12 mouse cellular contexts compared by ENCODE assay signal in the genomic region with DNA sequence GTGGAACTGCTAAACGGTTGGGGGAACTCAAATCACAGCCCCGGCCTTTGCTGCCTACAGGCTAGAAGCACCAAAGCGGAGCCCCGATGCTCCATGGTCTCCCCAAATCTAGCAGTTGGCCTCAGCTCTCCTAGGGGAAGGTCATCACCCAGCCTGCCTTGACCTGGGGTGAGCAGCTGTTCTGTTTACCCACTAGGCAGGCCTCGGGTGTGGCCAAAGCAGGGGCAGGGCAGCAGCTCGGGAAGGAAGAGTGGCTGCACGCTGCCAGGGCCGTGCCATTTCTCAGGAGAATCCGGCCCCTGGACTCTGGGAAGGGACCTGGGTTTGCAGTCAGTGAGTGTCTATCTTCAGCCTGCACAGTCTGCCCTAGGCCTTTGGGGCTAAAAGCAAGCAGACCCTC. TPM values are rescaled to one million over a fixed set of nuclear protein-coding genes. Genes with fewer than 3 reads are reported as not detected.
DNase-seq lines count a peak whose midpoint lies in the region; ATAC-seq and TF ChIP-seq lines count a peak whose summit lies in the region.
"Had no signal": no experiment of that assay in that cellular context is flagged by ENCODE, and none has a peak within 500 bp of the region (broad histone marks: within the 10 kb centered on the region; RNA-seq: fewer than 3 reads in every experiment).

No protein-coding gene starts in this region.

- TF ChIP-seq CTCF in testis, adult 2 months (IDR thresholded peaks at IDR 0.05; ENCODE audit: control insufficient read depth, insufficient read depth, insufficient replicate concordance, low read depth, low read length): no peak
- no peak for TF ChIP-seq CTCF in lung, embryonic 14.5 days (IDR thresholded peaks at IDR 0.05; ENCODE audit: low read depth)
- TF ChIP-seq CTCF in cerebellum, adult 2 months (IDR thresholded peaks at IDR 0.05; ENCODE audit: borderline replicate concordance, insufficient read depth, low read depth, low read length): no peak

- H3K9me3 ChIP-seq in heart, embryonic 12.5 days (replicated peaks): no peaks in the 10 kb centered on the region
- H3K9me3 ChIP-seq in lung, embryonic 14.5 days (ENCODE audit: low read depth, low read length): no peaks in the 10 kb centered on the region
- H3K9me3 ChIP-seq: embryonic facial prominence, embryonic 15.5 days had no signal

- no peaks in the 10 kb centered on the region for H3K27me3 ChIP-seq in heart, embryonic 12.5 days (replicated peaks)
- H3K27me3 ChIP-seq in testis, adult 2 months (ENCODE audit: control insufficient read depth, insufficient read depth, low read length): no peaks in the 10 kb centered on the region
- no peaks in the 10 kb centered on the region for H3K27me3 ChIP-seq in lung, embryonic 14.5 days (ENCODE audit: insufficient read depth, low read length)
- no peaks in the 10 kb centered on the region for H3K27me3 ChIP-seq in cerebellum, adult 2 months (ENCODE audit: control insufficient read depth, insufficient read depth, low read length)
- H3K27me3 ChIP-seq: embryonic facial prominence, embryonic 15.5 days had no signal

- no peak for ATAC-seq in heart, embryonic 12.5 days (ENCODE audit: insufficient number of reproducible peaks, low FRiP score)
- no peak for ATAC-seq in lung, embryonic 14.5 days (ENCODE audit: insufficient read depth)
- ATAC-seq in activated CD4-positive, CD25-positive, alpha-beta regulatory T cell, adult 4 months: no peak
- ATAC-seq: hindbrain, postnatal 0 days had no signal

- H3K4me3 ChIP-seq in heart, embryonic 12.5 days: no peak overlapping the region
- H3K4me3 ChIP-seq in testis, adult 2 months (ENCODE audit: control insufficient read depth, low read depth, low read length): no peak overlapping the region; the same call in 1 of the 2 replicates
- H3K4me3 ChIP-seq in lung, embryonic 14.5 days (ENCODE audit: low read depth, low read length): no peak overlapping the region
- no peak overlapping the region for H3K4me3 ChIP-seq in cerebellum, adult 2 months (replicated peaks; ENCODE audit: insufficient read depth, low read depth, low read length)
- H3K4me3 ChIP-seq: embryonic facial prominence, embryonic 15.5 days had no signal

- intact Hi-C loops in heart, postnatal 14 days (cut with DNase I): no loop called here

- H3K4me1 ChIP-seq in heart, embryonic 12.5 days (replicated peaks): peaks cover 60% of the 10 kb centered on the region
- peaks cover 11% of the 10 kb centered on the region for H3K4me1 ChIP-seq in testis, adult 2 months (ENCODE audit: control insufficient read depth, insufficient read depth, low read length)
- H3K4me1 ChIP-seq in lung, embryonic 14.5 days (ENCODE audit: insufficient read depth): peaks cover 43% of the 10 kb centered on the region
- H3K4me1 ChIP-seq in cerebellum, adult 2 months (ENCODE audit: control insufficient read depth, insufficient read depth, low read length): peaks cover 5% of the 10 kb centered on the region; the same call in 1 of the 2 replicates

- no peak overlapping the region for H3K4me2 ChIP-seq in heart, embryonic 12.5 days
- no peak overlapping the region for H3K4me2 ChIP-seq in lung, embryonic 14.5 days
- H3K4me2 ChIP-seq: embryonic facial prominence, embryonic 15.5 days had no signal

- TF ChIP-seq POLR2A in testis, adult 2 months (IDR thresholded peaks at IDR 0.05; ENCODE audit: control insufficient read depth, low read depth, low read length): no peak
- TF ChIP-seq POLR2A in cerebellum, adult 2 months (IDR thresholded peaks at IDR 0.05; ENCODE audit: borderline replicate concordance, insufficient read depth, low read length): no peak

- H3K27ac ChIP-seq in heart, embryonic 12.5 days (ENCODE audit: poor library complexity, severe bottlenecking): no peak overlapping the region
- H3K27ac ChIP-seq in testis, adult 2 months (ENCODE audit: control insufficient read depth, insufficient read depth, low read depth, low read length): 0 out of 2 replicates have a peak overlapping the region, but pooled peaks have one; percentile 4
- peak overlapping the region; percentile 5; the same call in 1 of the 2 replicates for H3K27ac ChIP-seq in lung, embryonic 14.5 days (ENCODE audit: low read depth)
- no peak overlapping the region for H3K27ac ChIP-seq in cerebellum, adult 2 months (ENCODE audit: insufficient read depth, low read length)
- H3K27ac ChIP-seq: hindbrain, postnatal 0 days had no signal

- peaks cover 31% of the 10 kb centered on the region for H3K36me3 ChIP-seq in heart, embryonic 12.5 days
- H3K36me3 ChIP-seq in testis, adult 2 months (ENCODE audit: control insufficient read depth, insufficient read depth, low read length): no peaks in the 10 kb centered on the region
- H3K36me3 ChIP-seq in lung, embryonic 14.5 days (ENCODE audit: insufficient read depth): peaks cover 23% of the 10 kb centered on the region

- no peak for DNase-seq in heart, postnatal 14 days
- DNase-seq in testis, postnatal 14 days (ENCODE audit: low spot score): no peak
- DNase-seq in lung, embryonic 14.5 days: no peak
- DNase-seq in cerebellum, adult 2 months: no peak
- no peak for DNase-seq in embryo, embryonic 11 days
- DNase-seq: layer of hippocampus, postnatal 36 days had no signal

- WGBS in heart, embryonic 12.5 days: 49% methylated on average over 9 of the region's 9 CpGs
- WGBS in lung, embryonic 14.5 days: 43% methylated on average over 9 of the region's 9 CpGs
- WGBS in cerebellum, adult 2 months: 79% methylated on average over 9 of the region's 9 CpGs

- peak overlapping the region; percentile 36; the same call in 1 of the 2 replicates for H3K9ac ChIP-seq in heart, embryonic 12.5 days
- H3K9ac ChIP-seq in lung, embryonic 14.5 days: peak overlapping the region; percentile 3; the same call in 1 of the 2 replicates
- H3K9ac ChIP-seq: embryonic facial prominence, embryonic 15.5 days had no signal

RNA-seq across cellular contexts. Expression of gene Pwwp2b, which starts 4.7 kb away (rescaled TPM):
- polyA plus RNA-seq in heart, embryonic 12.5 days (2016; fragmentation: Nextera tagmentation; extraction: Ambion mirVana): 8.0 and 9.2 TPM in 2 replicates
- 1 to 10 TPM; 8.7 to 9.8 TPM for total RNA-seq in heart, postnatal 14 days (2021)
- 304 and 317 TPM in 2 replicates for polyA plus RNA-seq in testis, adult 2 months (2012; rRNA removed)
- 13.1 and 13.5 TPM in 2 replicates for polyA plus RNA-seq in lung, embryonic 14.5 days (2014; fragmentation: Nextera tagmentation; extraction: Ambion mirVana)
- polyA plus RNA-seq in activated CD4-positive, CD25-positive, alpha-beta regulatory T cell, adult 4 months (2017; shearing (Covaris generic)): 1 to 10 TPM; 2.3 to 2.9 TPM
- polyA plus RNA-seq in cerebellum, adult 2 months (2012; rRNA removed): 8.9 and 9.9 TPM in 2 replicates

RNA-seq across cellular contexts. Expression of gene Stk32c, which starts 39.9 kb away (rescaled TPM):
- polyA plus RNA-seq in heart, embryonic 12.5 days (2016; fragmentation: Nextera tagmentation; extraction: Ambion mirVana): 0.08 TPM in 1 of 2 replicates, not detected in the other
- 1 to 10 TPM; 1.8 to 2.7 TPM for total RNA-seq in heart, postnatal 14 days (2021)
- polyA plus RNA-seq in testis, adult 2 months (2012; rRNA removed): 5.1 and 5.6 TPM in 2 replicates
- 0.14 and 0.16 TPM in 2 replicates for polyA plus RNA-seq in lung, embryonic 14.5 days (2014; fragmentation: Nextera tagmentation; extraction: Ambion mirVana)
- under 1 TPM; 0.42 to 0.46 TPM for polyA plus RNA-seq in activated CD4-positive, CD25-positive, alpha-beta regulatory T cell, adult 4 months (2017; shearing (Covaris generic))
- polyA plus RNA-seq in cerebellum, adult 2 months (2012; rRNA removed): 17.4 and 22.6 TPM in 2 replicates
- polyA plus RNA-seq: liver, embryonic 16.5 days had no signal

RNA-seq across cellular contexts. Expression of gene Lrrc27, which starts 40.2 kb away (rescaled TPM):
- 2.7 and 3.4 TPM in 2 replicates for polyA plus RNA-seq in heart, embryonic 12.5 days (2016; fragmentation: Nextera tagmentation; extraction: Ambion mirVana)
- total RNA-seq in heart, postnatal 14 days (2021): 10 to 100 TPM; 17.6 to 20.8 TPM
- 863 and 972 TPM in 2 replicates for polyA plus RNA-seq in testis, adult 2 months (2012; rRNA removed)
- polyA plus RNA-seq in lung, embryonic 14.5 days (2014; fragmentation: Nextera tagmentation; extraction: Ambion mirVana): 3.4 and 5.3 TPM in 2 replicates
- 1 to 10 TPM; 1.2 to 1.8 TPM for polyA plus RNA-seq in activated CD4-positive, CD25-positive, alpha-beta regulatory T cell, adult 4 months (2017; shearing (Covaris generic))
- 12.2 and 14.3 TPM in 2 replicates for polyA plus RNA-seq in cerebellum, adult 2 months (2012; rRNA removed)

Comparison
In these comparisons a context has a peak if more than half of its experiments do, and no peak if none do; other contexts are left out.
1. H3K27ac ChIP-seq: peak in testis, adult 2 months (single experiment) and lung, embryonic 14.5 days (single experiment); none in heart, embryonic 12.5 days (single experiment) and cerebellum, adult 2 months (single experiment).
2. RNA of gene Pwwp2b, which starts 4.7 kb away (polyA plus RNA-seq): 304 to 317 TPM in testis, adult 2 months; 13.1 to 13.5 TPM in lung, embryonic 14.5 days, 8.9 to 9.9 TPM in cerebellum, adult 2 months, 8.0 to 9.2 TPM in heart, embryonic 12.5 days and 2.3 to 2.9 TPM in activated CD4-positive, CD25-positive, alpha-beta regulatory T cell, adult 4 months; every median in the first group is over 10 times any median in the second.
3. RNA of gene Lrrc27, which starts 40.2 kb away (polyA plus RNA-seq): 863 to 972 TPM in testis, adult 2 months; 12.2 to 14.3 TPM in cerebellum, adult 2 months, 2.7 to 3.4 TPM in heart, embryonic 12.5 days, 3.4 to 5.3 TPM in lung, embryonic 14.5 days and 1.2 to 1.8 TPM in activated CD4-positive, CD25-positive, alpha-beta regulatory T cell, adult 4 months; every median in the first group is over 10 times any median in the second.